Mouse (Mus musculus) thymus, postnatal 36 days (tissue): Measurements from ENCODE around the gene Abca5.

ENCODE experiments used
- DNase-seq, 2 experiments: peaks; one replicate each; pipeline ENCODE4 v3.0.0; 2022; ENCODE audit warnings: mixed read lengths in 2 of 2

Gene Abca5

GRCm38 (mm10) chr11:110297917-110298533, 39.5 kb downstream of the Abca5 start:
- DNase-seq: no peak

DNA sequence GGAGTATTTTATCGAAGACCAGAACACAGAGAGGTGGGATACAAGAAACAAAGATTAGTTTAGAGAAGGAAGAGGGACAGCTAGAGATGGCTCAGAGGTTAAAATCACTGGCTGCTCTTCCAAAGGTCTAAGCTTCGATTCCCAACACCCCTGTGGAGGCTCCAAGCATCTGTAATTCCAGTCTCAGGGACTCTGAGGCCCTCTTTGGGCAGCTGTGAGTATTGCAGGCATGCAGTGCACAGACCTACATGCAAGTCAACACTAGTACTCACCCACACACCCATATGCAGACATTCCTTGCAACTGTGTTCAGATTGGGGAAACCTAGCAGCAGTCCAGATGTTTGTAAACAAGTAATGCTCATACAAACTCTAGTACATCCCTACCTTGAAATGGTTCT, 46.9 kb downstream of the Abca5 start:
- no peak for DNase-seq

DNA sequence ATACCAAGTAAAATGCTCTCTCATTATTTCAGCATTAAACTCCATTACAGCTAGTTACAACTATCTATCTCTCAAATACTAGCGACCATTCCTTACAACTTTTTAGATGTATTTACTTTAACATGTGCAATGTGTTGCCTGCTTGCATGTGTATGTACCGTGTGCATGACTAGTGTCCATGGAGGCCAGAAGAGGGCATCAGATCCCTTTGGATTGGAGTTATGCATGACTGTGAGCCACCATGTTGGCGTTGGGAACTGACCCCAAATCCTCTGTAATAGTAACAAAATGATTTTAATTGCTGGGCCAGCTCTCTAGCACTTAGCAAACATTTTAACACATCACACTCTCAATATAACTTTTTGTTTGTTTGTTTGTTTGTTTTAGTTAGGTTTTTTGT, 49.1 kb downstream of the Abca5 start:
- no peak for DNase-seq

DNA sequence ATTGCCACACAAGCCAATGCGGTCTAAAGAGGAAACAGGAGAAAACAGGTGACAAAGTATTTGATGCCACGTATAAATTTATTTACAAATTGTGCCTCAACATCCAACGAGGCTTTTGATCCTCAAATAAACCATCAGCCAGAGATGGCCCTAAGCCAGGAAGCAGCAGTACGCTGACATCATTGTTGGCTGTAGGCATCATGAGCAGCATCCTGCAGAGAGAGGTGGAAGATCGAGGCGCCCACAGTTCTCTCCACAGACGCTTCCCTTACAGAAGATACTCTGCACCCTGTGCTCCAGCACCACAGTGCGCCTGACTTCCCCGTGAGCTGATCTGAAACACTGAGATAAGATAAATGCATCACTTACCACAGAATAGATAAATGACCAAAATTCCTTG, 49.8 kb downstream of the Abca5 start:
- no peak for DNase-seq

GRCm38 (mm10) chr11:110286331-110286730, 51.2 kb downstream of the Abca5 start:
- no peak for DNase-seq

GRCm38 (mm10) chr11:110284849-110285248, 52.7 kb downstream of the Abca5 start:
- no peak for DNase-seq

DNA sequence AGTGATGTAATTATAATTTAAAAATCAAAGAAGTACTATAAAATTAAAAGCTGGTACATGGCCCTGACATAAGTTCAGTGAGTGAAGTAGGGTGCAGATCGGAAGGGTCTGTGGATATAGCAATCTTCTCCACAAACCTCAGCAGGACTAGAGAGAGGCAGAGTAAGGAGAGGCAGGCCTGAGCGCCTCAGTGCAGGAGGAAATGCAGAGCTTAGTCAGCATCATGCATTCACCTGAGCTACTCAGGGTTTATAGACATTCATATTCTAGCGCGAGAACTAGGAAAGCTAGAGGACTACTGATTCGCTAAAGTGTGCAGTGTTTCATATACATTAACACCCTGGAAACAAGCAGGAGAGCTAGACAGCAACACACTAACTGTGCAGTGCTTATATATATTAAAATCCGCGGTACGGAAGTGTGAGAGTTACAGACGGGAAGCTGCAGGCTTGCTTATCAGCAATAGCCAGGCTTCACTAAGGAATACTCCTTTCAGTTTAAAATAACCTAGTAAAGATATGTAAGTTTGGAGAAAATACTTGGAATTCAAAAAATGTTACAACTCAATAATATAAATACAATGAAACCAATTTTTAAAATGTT, 53.2 kb downstream of the Abca5 start:
- DNase-seq: no peak

GRCm38 (mm10) chr11:110274794-110275193, 62.7 kb downstream of the Abca5 start:
- DNase-seq: no peak

DNA sequence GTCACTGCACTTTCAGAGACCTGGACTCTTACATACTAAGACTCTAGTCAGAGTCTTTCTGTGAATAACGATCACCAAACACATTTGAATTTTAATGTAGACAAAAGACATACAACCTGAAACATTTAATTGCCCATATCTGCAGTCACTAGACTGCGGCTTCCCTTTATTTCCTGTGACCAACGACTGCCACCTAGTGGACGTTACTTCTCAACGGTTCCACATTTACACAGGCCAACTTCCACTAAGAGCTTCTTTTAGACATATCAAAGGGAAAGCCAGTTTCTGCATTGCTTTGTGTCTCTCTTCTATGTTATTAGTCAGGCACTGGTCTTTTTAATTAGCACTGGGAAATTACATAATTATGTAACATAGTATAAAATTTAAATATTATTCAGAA, 65.8 kb downstream of the Abca5 start:
- peak; percentile 19 for DNase-seq

GRCm38 (mm10) chr11:110268244-110268844, 69.2 kb downstream of the Abca5 start:
- peak; percentile 76 to 85 for DNase-seq

- no peak for DNase-seq
These were observed 70.3 kb downstream of the Abca5 start for GRCm38 (mm10) chr11:110267232-110267631.

- no peak for DNase-seq
These were observed 70.8 kb downstream of the Abca5 start for GRCm38 (mm10) chr11:110266757-110267156.

DNA sequence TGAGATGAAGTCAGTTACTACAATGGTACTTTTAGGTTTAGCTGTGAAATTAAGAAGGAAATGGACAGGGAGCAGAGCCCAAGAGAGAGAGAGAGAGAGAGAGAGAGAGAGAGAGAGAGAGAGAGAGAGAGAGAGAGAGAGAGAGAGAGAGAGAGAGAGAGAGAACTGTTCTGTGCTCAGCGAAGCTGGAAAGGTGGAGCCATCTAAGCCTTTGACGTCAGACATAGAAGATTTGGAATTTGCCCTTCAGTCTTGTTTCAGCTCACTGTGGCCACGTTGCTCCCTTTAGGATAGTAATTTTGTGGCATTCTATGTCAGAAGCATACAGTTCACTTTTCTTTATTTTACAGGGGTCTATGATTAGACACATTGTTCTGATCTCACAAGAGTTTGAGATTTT, 75.6 kb downstream of the Abca5 start:
- DNase-seq: no peak

- no peak for DNase-seq
These were observed 79.6 kb downstream of the Abca5 start for GRCm38 (mm10) chr11:110257911-110258310.

DNA sequence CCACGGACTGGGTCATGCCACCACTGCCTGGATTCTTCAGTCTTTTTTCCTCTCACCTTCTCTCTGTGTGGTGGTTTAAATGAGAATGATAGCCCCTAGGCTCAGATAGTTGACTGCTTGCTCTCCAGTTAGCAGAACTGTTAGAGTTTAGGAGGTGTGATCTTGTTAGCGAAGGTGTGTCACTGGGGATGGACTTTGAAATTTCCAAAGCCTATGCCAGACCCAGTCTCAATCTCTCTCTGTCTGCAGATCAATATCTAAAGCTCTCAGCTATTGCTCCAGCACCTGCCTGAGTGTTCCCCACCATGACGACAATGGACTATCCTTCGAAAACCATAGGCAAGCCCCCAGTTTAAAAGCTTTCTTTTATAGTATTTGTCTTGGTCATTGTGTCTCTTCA, 80.5 kb downstream of the Abca5 start:
- DNase-seq: no peak

- DNase-seq: no peak
These were observed 85.3 kb downstream of the Abca5 start for GRCm38 (mm10) chr11:110252256-110252655.

- DNase-seq: peak in 1 of 2 experiments; percentile 18
These were observed 86.0 kb downstream of the Abca5 start, which contains the start of gene Abca6 for GRCm38 (mm10) chr11:110251534-110251933. Gene Abca6 (minus strand): TSS chr11:110251776.

DNA sequence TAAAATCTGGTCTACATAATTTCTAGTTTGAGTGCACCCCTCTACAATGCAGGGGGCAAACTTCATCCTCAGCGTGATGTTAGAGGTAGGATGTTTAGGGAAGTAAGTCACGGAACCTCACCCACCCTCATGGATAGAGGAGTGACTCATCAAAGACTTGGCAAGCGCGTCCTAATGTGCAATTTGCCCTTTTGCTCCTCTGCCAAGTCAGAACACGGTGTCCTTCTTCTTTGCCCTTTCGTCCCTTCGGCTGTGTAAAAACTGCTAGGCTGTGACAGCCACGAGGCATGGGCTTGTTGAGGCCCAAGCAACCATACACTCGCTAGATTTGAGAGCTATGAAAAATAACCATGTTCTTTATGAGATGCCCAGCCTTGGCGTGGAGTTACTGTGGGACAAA, 92.8 kb downstream of the Abca5 start:
- no peak for DNase-seq

- DNase-seq: no peak
These were observed 100.0 kb downstream of the Abca5 start for GRCm38 (mm10) chr11:110237466-110237865.

GRCm38 (mm10) chr11:110232975-110233374, 104.5 kb downstream of the Abca5 start:
- no peak for DNase-seq
